Mouse (Mus musculus) forebrain, embryonic 14.5 days (tissue): ENCODE data around the gene Greb1. TPM values are rescaled to one million over a fixed set of nuclear protein-coding genes. Genes with fewer than 3 reads are reported as not detected.

ENCODE experiments used
- ATAC-seq: fragments of 200-750 bp; cut with Nextera tagmentation; 2 replicates; pipeline ENCODE4 v1.8.0; 2017; ENCODE audit warnings: mild to moderate bottlenecking, moderate library complexity
- DNase-seq: peaks from one replicate; pipeline ENCODE4 v3.0.0-alpha.2; 2015; ENCODE audit warnings: low spot score
- H3K27ac ChIP-seq: fragments of 300-500 bp; sonication (generic); 2 replicates; pipeline ENCODE4 v1.5.1; 2014; ENCODE audit warnings: low read depth, mild to moderate bottlenecking, control low read depth, low read length, moderate library complexity
- H3K27me3 ChIP-seq: fragments of 300-500 bp; sonication (generic); replicated peaks from 2 replicates; pipeline ENCODE4 v1.6.1; 2014; ENCODE audit warnings: low read length, control low read depth, mixed read lengths; ENCODE audit not compliant: control insufficient read depth, insufficient read depth
- H3K36me3 ChIP-seq: fragments of 300-500 bp; sonication (generic); 2 replicates; pipeline ENCODE4 v1.6.1; 2014; ENCODE audit warnings: low read length, control low read depth; ENCODE audit not compliant: control insufficient read depth, insufficient read depth
- H3K4me1 ChIP-seq: fragments of 300-500 bp; sonication (generic); 2 replicates; pipeline ENCODE4 v1.6.1; 2014; ENCODE audit warnings: antibody characterized with exemption, low read length, control low read depth; ENCODE audit not compliant: control insufficient read depth, insufficient read depth
- H3K4me2 ChIP-seq: fragments of 300-500 bp; sonication (generic); 2 replicates; pipeline ENCODE4 v1.6.1; 2014; ENCODE audit warnings: mild to moderate bottlenecking, control low read depth, low read length
- H3K4me3 ChIP-seq: fragments of 300-500 bp; sonication (generic); 2 replicates; pipeline ENCODE4 v1.5.1; 2014; ENCODE audit warnings: low read depth, low read length, control low read depth
- H3K9ac ChIP-seq: fragments of 300-500 bp; sonication (generic); 2 replicates; pipeline ENCODE4 v1.6.1; 2014; ENCODE audit warnings: mild to moderate bottlenecking, low read length, control low read depth, moderate library complexity
- H3K9me3 ChIP-seq: fragments of 300-500 bp; sonication (generic); replicated peaks from 2 replicates; pipeline ENCODE4 v1.6.1; 2016; ENCODE audit warnings: low read length, control low read depth, mixed read lengths; ENCODE audit not compliant: control insufficient read depth
- WGBS: fragments of 180-500 bp; shearing (Covaris S2); extraction: QIAGEN DNeasy Blood & Tissue Kit; methylation state at CpG from one replicate; pipeline ENCODE4 v1.1.7; 2014; 5-methylcytosine and 5-hydroxymethylcytosine counted together
- polyA plus RNA-seq: library from polyadenylated mRNA; unstranded; fragments of >200 nt; fragmentation: Nextera tagmentation; extraction: Ambion mirVana; gene quantifications from 2 replicates; pipeline ENCODE4 v1.2.1, GENCODE M21; 2014

Gene Greb1
- polyA plus RNA-seq, 1 experiment from 2014 or later: 0.17 TPM

DNA sequence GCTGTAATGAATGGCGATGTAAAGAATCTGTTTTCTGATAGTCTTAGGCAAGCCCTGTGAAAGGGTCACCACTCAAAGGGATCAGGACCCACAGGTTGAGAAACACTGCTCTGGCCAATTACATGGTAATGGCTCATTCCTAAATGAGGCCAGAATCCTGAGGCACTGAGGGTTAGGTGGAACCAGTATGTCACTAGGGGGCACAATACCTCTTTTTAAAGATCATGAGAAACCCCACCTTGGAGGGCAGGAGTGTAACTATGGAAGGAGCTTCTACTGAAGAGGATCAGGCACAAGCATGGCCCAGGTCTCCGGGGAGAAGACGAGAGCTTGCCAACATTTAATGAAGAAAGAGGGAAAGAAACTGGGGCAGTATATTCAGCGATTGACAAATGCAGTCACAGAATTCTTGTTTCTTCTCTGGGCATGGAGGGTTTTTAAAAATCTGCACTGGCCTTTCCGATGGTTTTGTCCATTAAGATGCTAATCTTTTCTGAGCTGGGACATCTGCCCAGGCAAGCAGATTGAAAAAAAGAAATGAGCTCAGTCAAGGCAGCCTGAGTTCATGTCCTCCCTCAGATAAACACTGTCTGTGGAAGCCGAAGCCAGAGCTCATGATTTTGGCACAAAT lies 137.6 kb downstream of the Greb1 start:
- Histone ChIP-seq H3K4me2 (no peak overlapping the region), H3K27me3 (no peaks in the 10 kb centered on the region), H3K9me3 (no peaks in the 10 kb centered on the region), H3K9ac (no peak overlapping the region), H3K27ac (no peak overlapping the region), H3K36me3 (no peaks in the 10 kb centered on the region), H3K4me3 (no peak overlapping the region), H3K4me1 (no peaks in the 10 kb centered on the region)
- DNase-seq (no peak), ATAC-seq (no peak)
- 64% methylated on average over 6 of the region's 6 CpGs for WGBS

DNA sequence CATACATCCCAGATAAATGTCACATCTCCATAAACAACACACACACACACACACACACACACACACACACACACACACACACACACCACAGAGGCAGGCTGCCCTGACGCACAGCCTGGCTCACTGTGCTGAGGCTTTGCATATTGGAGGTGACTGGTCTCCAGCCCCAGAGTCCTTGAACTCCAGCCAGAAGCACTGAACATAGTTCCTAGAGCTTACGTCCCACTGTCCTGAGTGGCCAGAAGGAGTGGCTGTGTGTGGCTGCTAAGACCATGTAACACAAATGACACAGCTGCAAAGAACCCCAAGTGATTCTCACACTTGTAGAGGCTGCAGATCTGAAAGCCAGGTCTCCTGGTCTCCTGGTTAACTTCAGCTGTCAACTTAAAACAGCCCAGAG lies 138.8 kb downstream of the Greb1 start:
- no peaks in the 10 kb centered on the region for H3K4me1 ChIP-seq
- H3K9me3 ChIP-seq: no peaks in the 10 kb centered on the region
- H3K9ac ChIP-seq: no peak overlapping the region
- no peak overlapping the region for H3K27ac ChIP-seq
- 89% methylated on average over 2 of the region's 2 CpGs for WGBS
- no peak overlapping the region for H3K4me2 ChIP-seq
- no peaks in the 10 kb centered on the region for H3K27me3 ChIP-seq
- no peak overlapping the region for H3K4me3 ChIP-seq
- H3K36me3 ChIP-seq: no peaks in the 10 kb centered on the region
- no peak for DNase-seq
- ATAC-seq: no peak

DNA sequence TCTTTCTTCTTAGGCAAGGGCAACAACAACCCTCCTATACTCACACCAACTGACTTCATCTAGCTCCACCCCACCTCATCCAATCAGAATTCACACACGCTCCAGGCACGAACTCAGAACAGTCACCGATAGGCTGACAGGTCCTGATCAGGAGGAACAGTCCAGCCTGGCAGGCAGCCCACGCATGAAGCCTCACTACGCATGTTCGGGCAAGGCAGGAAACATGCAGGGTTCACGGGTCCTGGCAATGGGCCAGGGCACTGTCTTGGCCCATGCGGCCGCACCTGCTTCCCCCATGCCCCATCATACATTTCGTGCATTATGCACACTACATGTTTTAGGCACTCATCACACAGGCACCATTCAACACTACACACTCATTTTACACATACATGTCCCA lies 139.2 kb downstream of the Greb1 start:
- WGBS: 82% methylated on average over 10 of the region's 10 CpGs
- no peak for ATAC-seq
- no peaks in the 10 kb centered on the region for H3K9me3 ChIP-seq

DNA sequence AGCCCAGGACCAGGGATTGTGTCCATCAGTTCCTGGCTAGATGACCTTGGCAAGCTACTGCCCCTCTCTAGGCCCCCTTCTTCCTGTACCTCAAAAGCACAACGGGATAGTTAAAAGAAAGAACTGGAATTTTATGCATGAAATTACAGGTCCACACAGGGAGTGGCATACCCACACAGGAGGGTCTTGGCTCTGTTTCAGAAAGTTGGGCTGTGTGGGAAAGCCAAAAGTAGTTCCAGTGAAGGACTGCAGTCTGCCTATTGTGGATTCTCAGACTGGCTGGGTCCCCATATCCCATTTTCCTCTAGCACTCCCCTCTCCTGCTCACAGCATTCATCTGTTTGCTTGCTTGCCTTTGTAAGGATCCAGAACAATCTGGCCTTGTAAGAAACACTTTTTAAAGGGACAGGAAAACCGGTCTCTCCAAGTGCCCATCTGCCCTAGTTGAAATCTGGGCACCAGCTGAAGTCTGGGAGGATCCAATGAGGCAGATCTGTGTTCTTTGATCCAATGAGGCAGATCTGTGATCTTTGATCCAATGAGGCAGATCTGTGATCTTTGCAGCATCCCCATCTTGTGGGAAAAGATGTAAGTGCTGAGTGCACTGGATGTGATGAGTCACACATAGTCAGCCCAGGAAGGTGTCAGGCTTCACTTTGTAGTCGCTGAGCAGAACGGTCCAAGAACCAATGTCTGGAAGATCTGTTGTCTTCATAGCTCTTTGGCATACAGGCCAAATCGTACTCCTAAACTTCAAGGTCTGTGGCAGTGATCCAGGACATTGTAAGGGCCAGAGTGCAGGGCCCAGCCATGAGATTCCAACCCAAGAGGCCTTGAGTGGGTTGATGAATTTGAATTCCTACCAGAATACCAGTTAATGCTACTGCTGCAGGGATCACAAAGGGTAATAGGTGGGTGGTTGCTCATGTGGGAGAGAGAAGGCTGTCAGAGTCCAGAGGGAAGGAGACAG lies 143.5 kb downstream of the Greb1 start:
- Histone ChIP-seq H3K36me3 (no peaks in the 10 kb centered on the region), H3K27ac (no peak overlapping the region), H3K4me2 (no peak overlapping the region), H3K9ac (no peak overlapping the region), H3K27me3 (peaks cover 27% of the 10 kb centered on the region), H3K4me1 (peaks cover 6% of the 10 kb centered on the region; the same call in 1 of the 2 replicates), H3K9me3 (no peaks in the 10 kb centered on the region), H3K4me3 (no peak overlapping the region)
- DNase-seq (no peak), ATAC-seq (no peak)
- 76% methylated on average over 5 of the region's 5 CpGs for WGBS

More for the DNA sequence above, 139.2 kb downstream of the Greb1 start:
- no peak overlapping the region for H3K9ac ChIP-seq
- no peak for DNase-seq
- no peak overlapping the region for H3K4me3 ChIP-seq
- no peaks in the 10 kb centered on the region for H3K4me1 ChIP-seq
- no peak overlapping the region for H3K4me2 ChIP-seq
- H3K27ac ChIP-seq: no peak overlapping the region
- H3K27me3 ChIP-seq: no peaks in the 10 kb centered on the region
- H3K36me3 ChIP-seq: no peaks in the 10 kb centered on the region

DNA sequence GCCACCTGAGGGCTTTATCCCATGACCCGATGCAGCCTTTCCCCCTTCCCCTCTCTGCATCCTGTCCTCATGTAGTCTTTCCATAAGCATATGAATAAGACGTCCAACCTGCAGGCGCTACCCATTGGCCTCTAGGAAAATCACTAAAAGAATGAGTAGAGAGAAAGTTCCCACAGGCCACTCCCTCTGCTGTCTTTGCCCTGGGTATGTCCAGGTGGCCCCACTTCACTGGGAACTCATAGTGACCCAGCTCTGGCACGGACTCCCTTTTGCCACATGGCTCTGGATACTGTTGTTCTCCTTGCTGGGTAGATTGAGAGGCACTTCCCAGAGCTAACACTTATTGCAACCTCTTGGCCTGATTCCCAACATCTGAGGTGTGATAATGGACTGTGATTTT lies 145.1 kb downstream of the Greb1 start:
- Histone ChIP-seq H3K9ac (no peak overlapping the region), H3K9me3 (no peaks in the 10 kb centered on the region), H3K4me1 (peaks cover 6% of the 10 kb centered on the region; the same call in 1 of the 2 replicates), H3K27me3 (peaks cover 32% of the 10 kb centered on the region), H3K4me2 (no peak overlapping the region), H3K27ac (no peak overlapping the region), H3K4me3 (no peak overlapping the region), H3K36me3 (no peaks in the 10 kb centered on the region)
- WGBS: 70% methylated on average over 4 of the region's 4 CpGs
- ATAC-seq (no peak), DNase-seq (no peak)

DNA sequence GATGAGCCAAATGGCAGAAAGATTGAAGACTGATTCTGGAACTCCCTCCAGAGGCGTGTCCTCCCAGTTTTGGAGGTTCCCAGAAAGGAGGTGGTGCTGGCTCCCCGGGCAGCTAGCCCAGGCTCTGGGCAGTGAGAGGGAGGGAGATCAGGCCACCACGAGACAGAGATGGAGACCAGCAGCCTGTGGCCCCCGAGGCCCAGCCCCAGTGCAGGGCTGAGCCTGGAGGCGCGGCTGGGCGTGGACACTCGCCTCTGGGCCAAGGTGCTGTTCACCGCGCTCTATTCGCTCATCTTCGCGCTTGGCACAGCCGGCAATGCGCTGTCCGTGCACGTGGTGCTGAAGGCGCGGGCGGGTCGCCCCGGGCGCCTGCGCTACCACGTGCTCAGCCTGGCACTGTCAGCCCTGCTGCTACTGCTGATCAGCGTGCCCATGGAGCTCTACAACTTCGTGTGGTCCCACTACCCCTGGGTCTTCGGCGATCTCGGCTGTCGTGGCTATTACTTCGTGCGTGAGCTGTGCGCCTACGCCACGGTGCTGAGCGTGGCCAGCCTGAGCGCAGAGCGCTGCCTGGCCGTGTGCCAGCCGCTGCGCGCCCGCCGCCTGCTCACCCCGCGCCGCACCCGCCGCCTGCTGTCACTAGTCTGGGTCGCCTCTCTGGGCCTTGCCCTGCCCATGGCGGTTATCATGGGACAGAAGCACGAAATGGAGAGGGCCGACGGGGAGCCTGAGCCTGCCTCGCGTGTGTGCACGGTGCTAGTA lies 147.2 kb downstream of the Greb1 start, which contains the start of gene Ntsr2:
Ntsr2 (plus strand) TSS at position 51 of the 762 bp plus-strand sequence.
- Histone ChIP-seq H3K4me3 (peak within 1 kb of the TSS; percentile 30), H3K4me2 (peak within 1 kb of the TSS; percentile 68), H3K27ac (no peak within 1 kb of the TSS), H3K4me1 (peaks cover 6% of the 10 kb centered on the region; the same call in 1 of the 2 replicates), H3K27me3 (peaks cover 32% of the 10 kb centered on the region), H3K9me3 (no peaks in the 10 kb centered on the region), H3K36me3 (no peaks in the 10 kb centered on the region), H3K9ac (peak within 1 kb of the TSS; percentile 17; the same call in 1 of the 2 replicates)
- WGBS: 5% methylated on average over 57 of the region's 58 CpGs
- peak; percentile 89 for ATAC-seq
- DNase-seq: peak; percentile 77

DNA sequence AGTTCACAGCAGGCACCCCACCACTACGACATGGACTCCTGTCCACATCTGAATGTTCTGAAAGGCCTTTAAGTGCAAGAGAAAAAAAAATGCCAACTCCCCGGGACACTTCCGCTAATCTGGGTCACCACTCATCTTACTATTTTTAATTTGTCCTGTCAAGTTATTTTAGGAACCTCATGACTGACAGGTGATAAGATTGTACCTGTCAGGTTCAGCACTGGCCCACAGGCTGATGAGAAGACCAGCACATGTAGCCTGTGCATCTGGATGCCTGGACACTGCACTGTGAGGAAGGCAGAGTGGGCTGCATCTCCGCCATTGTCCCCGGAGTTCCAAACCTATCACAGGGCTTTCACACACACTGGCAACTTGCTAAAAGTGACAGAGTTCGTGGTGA lies 150.9 kb downstream of the Greb1 start:
- Histone ChIP-seq H3K27ac (no peak overlapping the region), H3K4me1 (peaks cover 6% of the 10 kb centered on the region; the same call in 1 of the 2 replicates), H3K9ac (no peak overlapping the region), H3K9me3 (no peaks in the 10 kb centered on the region), H3K4me3 (no peak overlapping the region), H3K36me3 (no peaks in the 10 kb centered on the region), H3K27me3 (peaks cover 22% of the 10 kb centered on the region), H3K4me2 (no peak overlapping the region)
- no peak for DNase-seq
- no peak for ATAC-seq
- WGBS: 77% methylated on average over 6 of the region's 6 CpGs

DNA sequence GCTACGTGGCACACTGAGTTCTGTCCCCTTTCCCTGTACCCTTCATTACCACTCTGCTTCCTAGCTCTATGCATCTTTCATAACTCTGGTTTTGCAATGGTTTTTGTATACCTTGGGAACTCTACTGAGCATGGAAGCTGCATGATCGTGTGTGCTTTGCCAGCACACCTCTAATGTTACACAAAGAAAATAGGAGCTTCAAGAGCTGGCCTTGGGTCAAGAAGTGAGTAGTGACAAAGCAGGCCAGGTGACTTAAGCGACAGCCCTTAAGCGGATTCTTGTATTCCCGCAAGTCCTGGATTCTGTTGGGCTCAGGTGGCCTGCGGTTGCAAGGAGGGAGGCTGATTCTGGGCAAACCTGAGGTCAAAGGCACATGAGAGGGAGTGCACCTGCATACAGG lies 152.4 kb downstream of the Greb1 start:
- no peak for ATAC-seq
- Histone ChIP-seq H3K36me3 (no peaks in the 10 kb centered on the region), H3K4me2 (no peak overlapping the region), H3K27me3 (peaks cover 12% of the 10 kb centered on the region), H3K4me3 (no peak overlapping the region), H3K9me3 (no peaks in the 10 kb centered on the region), H3K4me1 (peaks cover 12% of the 10 kb centered on the region), H3K9ac (no peak overlapping the region), H3K27ac (no peak overlapping the region)
- DNase-seq: no peak
- WGBS: 91% methylated on average over 6 of the region's 6 CpGs
